Mouse (Mus musculus): ENCODE data around the gene Cyp1a2.

Cyp1a2 gene

DNA sequence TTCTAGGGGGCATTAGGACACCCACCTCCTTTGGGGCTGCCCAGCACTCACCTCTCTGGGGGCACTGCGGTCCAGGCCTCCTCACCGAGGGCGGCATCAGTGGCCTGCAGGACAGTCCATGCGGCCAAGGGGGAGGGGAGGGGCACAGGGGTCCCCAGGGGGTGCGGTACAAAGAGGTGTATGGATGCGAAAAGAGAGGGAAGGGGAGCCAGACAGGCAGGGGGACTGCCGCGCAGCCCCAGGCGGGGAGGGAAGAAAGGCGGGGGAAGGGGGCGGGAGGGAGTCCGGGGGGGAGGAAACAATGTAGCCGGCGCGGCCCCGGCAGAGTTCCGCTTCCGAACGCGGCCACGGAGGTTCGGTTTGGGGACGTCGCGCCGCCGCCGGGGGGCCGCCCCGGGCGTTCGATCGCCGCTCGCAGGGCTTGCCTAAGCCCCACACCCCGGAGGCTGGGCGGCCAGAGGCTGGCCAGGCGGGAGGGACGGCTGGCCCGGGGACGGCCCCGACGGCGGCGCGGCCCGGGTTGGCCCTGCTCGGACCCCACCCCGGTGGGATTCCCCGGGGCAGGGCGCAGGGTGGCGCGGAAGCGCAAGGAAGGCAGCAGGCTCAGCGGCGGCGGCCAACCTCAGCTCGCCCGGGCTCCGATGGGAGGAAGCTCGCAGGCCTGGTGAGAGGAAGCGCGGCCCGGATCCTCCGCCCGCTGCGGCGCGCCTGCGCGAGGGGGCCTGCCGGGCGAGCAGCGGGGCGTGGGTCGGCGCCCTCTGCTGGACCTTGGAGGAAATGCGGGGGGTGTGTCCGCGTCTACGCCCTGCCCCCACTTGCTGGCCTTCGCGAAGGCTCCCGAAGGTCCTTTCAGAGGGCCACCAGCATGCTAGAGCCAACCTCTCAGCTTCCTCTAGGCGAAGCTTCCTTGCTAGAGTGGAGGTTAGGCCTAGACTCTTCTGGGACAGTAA is 38.3 kb downstream of the Cyp1a2 start:
- DNase-seq (ENCODE audit: low spot score), result peak; percentile 87

DNA sequence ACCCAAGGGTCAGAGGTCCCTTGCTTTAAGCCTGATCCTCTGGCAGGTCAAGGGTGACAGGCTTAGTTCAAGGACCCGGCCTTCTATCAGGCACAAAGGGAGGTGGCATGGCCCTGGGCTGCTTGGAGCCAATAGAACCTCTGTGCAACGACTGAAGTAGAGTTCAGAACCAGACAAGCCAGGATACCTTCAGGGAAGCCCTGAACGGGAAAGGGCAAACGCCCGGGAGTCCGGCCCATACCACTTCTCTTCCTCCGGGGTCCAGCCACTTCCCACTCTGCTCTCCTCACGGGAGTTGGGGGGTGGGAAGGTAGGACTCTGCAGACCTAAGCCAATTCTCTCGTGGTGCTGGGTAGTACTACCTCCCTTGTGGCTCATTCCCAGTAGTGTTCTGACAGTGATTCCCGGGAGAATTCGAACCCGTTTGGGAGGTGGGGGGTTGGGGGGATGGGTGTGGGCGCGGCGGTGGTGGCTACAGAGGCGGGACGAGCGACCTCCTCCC is 39.0 kb downstream of the Cyp1a2 start:
- DNase-seq (ENCODE audit: low spot score), result peak; percentile 18

- DNase-seq (ENCODE audit: low spot score), result no peak
Measured at GRCm38 (mm10) chr9:57643856-57644180, 39.7 kb downstream of the Cyp1a2 start.

DNA sequence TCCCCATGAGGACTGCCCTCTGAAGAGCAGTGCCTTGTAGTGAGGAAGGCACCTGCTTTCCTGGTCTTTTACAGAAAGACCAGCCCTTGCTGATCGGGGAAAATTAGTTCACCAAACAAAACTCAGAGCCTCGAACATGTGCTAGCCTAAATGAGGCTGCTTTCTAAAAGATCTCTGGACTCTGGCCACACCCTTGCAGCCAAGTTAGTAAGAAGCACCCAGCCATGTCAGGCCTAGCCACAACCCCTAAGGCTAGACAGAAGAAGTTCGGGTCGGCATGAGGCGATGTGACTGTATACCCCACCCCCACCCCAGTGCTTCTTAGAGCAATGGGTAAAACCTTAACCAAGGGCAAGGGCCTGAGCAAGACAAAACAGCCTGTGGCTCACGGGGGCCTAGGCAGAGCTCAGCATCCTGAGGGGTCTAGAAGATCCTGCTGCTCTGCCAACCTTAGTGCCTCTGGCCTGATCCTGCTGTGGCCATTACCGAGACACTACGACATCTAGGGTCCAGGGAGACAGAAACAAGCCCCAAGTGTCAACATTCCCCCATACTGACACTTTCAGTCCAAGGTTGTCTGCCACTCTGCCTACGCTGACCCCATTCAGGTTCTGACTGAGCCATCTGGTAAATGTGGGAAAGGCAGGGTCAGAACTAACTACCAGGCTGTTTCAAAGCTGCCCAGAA is 40.2 kb downstream of the Cyp1a2 start:
- DNase-seq (ENCODE audit: low spot score), result no peak

DNA sequence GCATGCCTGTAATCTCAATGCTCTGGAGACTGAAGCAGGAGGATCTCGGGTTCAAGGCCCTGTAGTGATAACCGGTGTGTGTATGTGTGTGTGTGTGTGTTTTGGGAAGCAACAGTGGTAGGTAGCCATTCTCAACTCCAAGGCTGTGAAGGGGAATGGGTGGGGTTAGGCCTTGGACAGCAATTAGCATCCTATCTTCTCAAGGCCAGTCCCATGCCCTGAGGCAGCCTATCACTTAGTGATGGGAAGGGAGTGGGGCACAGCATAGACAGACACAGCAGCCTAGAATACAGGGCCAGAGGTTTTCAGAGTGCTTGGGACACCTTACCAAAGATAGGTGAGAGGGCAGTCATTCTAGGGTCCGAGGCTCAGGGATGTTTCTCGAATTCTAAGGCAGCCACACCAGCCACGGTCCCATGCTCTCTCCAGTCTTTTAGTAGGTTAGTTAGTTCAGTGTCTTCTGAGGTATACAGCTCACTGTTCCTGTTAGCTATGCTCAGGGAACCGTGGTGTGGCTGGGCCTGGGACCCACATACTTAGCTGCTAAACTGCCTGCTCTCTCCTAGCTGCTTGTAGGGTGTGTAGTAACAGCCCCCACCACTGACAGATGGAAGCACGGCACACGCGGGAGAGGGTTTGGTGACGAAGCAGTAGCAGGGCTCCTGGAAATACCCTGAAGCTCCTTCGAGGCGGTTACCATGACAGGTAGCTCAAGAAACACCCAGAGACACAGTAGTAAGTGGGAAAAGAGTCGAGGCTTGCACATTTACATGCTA is 41.5 kb downstream of the Cyp1a2 start:
- DNase-seq (ENCODE audit: low spot score), result no peak

- DNase-seq (ENCODE audit: low spot score), result no peak
Measured at GRCm38 (mm10) chr9:57641022-57641421, 42.5 kb downstream of the Cyp1a2 start.

DNA sequence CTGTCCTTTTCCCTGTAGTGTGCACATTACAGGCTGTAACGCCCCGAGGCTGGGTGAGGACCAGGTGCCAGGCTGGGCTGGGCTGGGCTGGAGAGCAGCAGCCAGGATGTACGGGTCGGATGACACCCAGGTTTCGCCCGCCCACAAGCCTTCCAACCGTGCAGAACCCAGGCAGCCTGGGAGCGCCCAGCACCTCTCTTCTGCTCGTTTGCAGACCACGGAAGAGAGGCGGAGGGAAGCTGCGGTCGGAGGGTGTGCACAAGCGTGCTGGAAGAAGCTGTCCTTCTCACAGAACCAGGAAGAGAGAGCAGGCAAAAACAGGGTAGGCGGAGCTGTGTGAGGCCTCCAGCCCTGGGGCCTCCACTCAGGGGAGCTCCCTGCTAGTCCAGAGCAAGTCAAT is 43.1 kb downstream of the Cyp1a2 start:
- DNase-seq (ENCODE audit: low spot score), result no peak

DNA sequence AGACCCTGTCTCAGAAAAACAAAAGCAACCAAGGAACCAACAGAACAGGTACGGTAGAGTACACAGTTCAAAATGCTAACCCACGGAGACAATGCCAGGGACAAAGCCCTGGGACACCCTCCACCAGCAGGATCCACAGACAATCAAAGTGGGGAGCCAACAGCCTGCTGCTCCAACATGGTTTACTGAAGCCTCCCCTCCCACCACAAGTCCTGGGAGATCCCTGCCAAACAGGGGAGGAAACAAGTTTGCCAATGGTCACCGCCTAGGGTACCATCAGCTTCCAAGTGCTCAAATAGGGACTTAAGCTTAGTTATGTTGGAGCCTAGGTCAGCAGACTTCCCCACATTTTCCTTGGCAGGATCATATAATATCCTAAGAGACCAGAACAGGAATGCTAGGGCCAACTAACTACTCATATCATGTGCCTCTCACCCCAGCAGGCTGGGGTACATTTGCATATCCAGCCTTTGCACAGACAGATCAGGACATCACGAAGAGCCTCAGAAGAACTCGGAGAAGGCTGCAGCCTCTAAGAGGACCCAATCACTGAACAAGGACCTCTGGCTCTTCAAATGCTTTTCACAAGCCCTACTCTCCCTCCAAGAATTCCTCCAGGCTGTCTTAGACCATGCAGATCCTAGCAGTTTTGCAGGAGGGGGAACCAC is 43.7 kb downstream of the Cyp1a2 start:
- no peak for DNase-seq (ENCODE audit: low spot score)

DNA sequence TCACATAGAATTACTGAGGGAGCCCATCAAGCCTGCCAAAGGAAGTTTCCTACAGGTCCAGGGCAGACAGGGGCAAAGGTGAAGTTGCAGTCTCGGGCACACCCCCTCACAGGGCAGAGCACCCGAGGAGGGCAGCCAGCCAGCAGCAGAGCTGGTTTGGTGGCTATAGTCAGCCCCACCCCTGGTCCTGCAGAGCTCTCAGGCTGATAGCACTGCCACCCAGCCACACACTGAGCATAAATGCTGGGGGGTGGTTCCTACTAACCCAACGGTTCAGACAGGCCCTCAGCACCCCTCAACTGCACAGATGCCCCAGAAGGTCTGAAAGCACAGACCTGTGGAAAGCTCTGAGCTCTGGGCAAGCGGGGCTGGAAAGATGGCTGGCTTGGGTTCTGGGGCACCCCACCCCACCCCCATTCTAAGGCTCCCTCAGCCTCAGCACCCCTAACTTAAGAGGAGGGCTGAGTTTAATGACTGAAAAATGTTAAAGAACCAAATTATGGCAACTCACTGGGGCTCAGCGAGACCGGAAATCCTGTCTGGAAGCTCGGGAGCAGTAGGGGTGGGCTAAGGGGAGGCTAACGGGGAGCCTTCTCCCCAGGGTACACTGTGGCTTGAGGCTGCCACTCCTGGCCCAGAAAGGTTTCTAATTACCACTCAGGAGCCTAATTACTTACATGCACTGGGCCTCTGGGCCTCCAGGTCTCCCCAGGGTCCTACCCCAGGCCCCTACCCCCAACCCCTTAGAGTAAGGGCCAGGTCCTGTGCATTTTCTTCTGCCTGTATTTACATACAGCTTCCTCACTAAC is 44.6 kb downstream of the Cyp1a2 start:
- DNase-seq (ENCODE audit: low spot score), result peak; percentile 55

DNA sequence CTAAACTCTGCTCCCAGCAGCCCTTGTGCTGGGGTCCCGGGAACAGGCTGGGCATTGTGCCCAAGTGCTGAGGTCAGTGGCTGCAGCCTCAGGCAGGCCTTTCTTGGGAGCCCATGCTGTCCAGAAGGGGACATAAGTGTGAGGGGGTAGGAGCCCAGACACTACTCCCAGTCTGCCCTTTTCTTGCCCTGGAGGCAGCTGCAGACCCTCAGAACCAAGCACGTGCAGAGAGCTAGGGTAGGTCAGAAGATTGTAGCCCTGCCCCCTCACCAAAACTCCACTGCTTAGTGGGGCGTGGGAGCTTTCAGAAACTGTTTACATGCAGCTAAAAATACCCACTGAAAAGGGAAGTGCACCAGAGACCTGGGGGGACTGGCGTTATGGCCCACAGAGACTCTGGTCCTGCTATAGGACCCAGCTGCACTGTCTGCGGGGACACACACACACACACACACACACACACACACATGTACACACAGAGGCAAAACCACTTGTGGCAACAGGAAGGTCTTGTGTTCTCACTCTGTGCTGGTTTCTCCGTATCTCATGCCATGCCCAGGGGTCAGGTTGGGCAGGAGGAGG is 45.7 kb downstream of the Cyp1a2 start:
- DNase-seq (ENCODE audit: low spot score), result peak; percentile 48

GRCm38 (mm10) chr9:57637272-57637671 is 46.2 kb downstream of the Cyp1a2 start:
- no peak for DNase-seq (ENCODE audit: low spot score)

DNA sequence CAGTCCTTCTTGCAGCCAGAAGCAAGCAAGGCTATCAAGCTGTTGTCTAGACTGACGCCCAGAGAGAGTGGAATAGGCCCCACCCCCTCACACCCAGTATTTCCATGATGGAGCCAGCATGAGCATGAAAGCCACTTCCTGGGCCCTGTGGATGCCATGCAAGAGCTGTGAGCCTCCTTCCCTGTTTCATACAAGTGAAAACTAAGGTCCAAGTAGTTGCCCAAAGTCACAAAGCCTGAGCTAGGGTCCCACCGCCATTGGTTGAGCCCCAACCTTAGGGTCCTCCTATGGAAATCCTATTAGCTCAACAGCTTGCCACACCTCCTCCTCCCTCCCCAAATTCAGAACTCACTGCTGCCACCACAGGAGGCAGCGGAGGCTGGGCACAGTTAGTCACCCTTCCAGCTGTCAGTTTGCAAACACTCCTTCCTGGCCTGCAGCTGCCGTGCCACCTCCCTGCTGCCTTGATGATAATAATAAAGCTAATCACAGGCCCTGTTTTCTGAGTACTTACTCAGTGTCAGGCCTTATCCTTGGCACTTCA is 50.0 kb downstream of the Cyp1a2 start:
- no peak for DNase-seq (ENCODE audit: low spot score)

- peak; percentile 76 for DNase-seq (ENCODE audit: low spot score)
Measured at GRCm38 (mm10) chr9:57629118-57629874, 54.2 kb downstream of the Cyp1a2 start.

DNA sequence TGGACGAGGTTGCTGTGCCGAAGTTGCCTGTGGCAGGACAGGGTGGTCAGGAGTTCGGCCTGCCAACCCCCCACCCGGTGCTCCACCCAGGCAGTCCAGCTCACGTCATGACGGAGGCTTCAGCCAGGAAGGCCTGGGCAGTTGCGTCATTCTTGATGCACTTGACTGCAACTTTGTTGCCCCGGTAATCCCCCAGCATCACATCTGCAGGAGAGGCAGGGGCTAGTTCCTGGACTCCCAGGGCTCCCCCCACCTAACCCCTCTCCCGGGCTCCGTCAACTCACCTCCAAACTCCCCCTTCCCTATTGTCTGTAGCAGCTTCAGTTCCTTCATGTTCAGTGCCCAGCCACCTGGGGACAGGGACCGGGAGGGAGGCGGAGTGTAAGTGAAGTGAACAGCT is 54.8 kb downstream of the Cyp1a2 start:
- DNase-seq (ENCODE audit: low spot score), result no peak

DNA sequence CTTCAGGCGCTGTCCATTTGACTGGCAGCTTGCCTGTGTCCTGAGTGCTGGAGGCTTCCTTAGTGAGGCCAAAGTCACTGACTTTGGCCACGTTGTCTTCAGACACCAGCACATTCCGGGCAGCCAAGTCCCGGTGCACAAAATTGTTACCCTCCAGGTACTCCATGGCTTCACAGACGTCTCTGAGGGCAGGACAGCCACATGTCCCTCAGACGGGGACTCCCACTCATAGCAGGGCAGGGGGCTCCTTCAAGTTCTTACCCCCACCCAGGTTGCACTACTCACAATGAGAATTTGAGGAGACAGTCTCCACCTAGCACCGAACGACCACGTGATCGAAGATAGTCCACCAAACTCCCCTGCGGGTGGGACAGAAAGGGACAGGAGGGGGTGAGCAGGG is 55.6 kb downstream of the Cyp1a2 start:
- DNase-seq (ENCODE audit: low spot score), result no peak

DNA sequence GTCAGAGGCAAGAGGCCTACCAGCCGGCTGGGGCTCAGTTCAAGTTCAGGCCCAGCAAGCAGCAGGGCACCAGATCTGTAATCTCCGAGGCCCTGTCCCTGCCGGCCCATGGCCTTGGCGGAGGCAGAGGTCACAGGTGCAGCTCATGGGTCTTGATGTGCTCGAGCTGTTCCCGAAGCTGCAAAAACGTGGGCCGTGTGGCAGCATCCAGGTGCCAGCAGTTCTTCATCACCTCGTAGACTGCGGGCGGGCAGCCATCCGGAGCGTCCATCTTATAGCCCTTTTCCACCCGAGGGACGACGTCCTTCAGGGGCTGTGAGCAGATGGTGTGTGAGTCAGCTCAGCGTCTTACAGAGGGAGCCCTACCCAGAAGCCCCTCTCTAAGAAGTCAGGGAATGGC is 56.3 kb downstream of the Cyp1a2 start:
- no peak for DNase-seq (ENCODE audit: low spot score)
